In the genomic region with DNA sequence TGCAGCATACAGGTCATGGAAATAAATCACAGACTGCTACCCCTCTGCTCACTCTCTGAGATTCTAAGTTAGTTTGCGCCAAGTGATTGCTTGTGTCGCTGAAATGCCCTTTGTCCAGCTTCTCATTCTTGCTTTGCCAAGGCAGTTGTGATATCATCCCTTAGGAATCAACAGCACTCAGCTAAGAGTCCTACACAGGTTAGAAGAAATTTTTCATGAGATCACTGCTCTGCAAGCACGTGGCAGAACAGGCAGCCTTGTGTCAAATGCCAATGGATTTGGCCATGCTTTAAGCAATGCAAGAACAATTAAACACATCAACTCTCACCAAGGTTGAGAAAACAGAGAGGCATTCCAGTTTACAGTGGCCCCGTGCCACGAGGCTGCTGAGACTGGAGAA, we compare ENCODE assay signal across 18 mouse cellular contexts.
DNase-seq lines count a peak whose midpoint lies in the region; ATAC-seq and TF ChIP-seq lines count a peak whose summit lies in the region.
"Had no signal": no experiment of that assay in that cellular context is flagged by ENCODE, and none has a peak within 500 bp of the region (broad histone marks: within the 10 kb centered on the region; RNA-seq: fewer than 3 reads in every experiment).

No protein-coding gene starts in this region.

- H3K9ac ChIP-seq in kidney, embryonic 14.5 days (ENCODE audit: low read depth, low read length), result no peak overlapping the region
- no peak overlapping the region for H3K9ac ChIP-seq in hindbrain, embryonic 13.5 days
- H3K9ac ChIP-seq: forebrain, embryonic 15.5 days; limb, embryonic 15.5 days; liver, postnatal 0 days had no signal

- H3K27ac ChIP-seq in kidney, adult 2 months (ENCODE audit: insufficient read depth, low read depth, low read length), result no peak overlapping the region
- H3K27ac ChIP-seq in kidney, embryonic 14.5 days (ENCODE audit: low read depth, low read length), result no peak overlapping the region
- H3K27ac ChIP-seq in hindbrain, embryonic 13.5 days, result no peak overlapping the region
- H3K27ac ChIP-seq: forebrain, embryonic 15.5 days; gastrocnemius, adult 2 months; heart, adult 2 months; limb, embryonic 15.5 days had no signal

- no peaks in the 10 kb centered on the region for H3K9me3 ChIP-seq in kidney, embryonic 14.5 days (ENCODE audit: control insufficient read depth, low read length)
- H3K9me3 ChIP-seq in hindbrain, embryonic 13.5 days, result no peaks in the 10 kb centered on the region
- H3K9me3 ChIP-seq: forebrain, embryonic 15.5 days; limb, embryonic 15.5 days had no signal

- no peak for ATAC-seq in kidney, embryonic 14.5 days (ENCODE audit: low FRiP score, low TSS enrichment)
- ATAC-seq in hindbrain, embryonic 13.5 days (ENCODE audit: low FRiP score), result no peak
- ATAC-seq: forebrain, embryonic 15.5 days; liver, postnatal 0 days had no signal

- H3K27me3 ChIP-seq in kidney, adult 2 months (replicated peaks; ENCODE audit: control insufficient read depth, insufficient read depth, low read length), result no peaks in the 10 kb centered on the region
- H3K27me3 ChIP-seq in kidney, embryonic 14.5 days (ENCODE audit: control insufficient read depth, insufficient read depth, low read length), result no peaks in the 10 kb centered on the region
- H3K27me3 ChIP-seq in hindbrain, embryonic 13.5 days, result no peaks in the 10 kb centered on the region
- H3K27me3 ChIP-seq: forebrain, embryonic 15.5 days; limb, embryonic 15.5 days had no signal

- TF ChIP-seq POLR2A in kidney, adult 2 months (IDR thresholded peaks at IDR 0.05; ENCODE audit: low read depth, low read length), result no peak

- no peak for TF ChIP-seq CTCF in kidney, adult 2 months (conservative IDR thresholded peaks at IDR 0.05; ENCODE audit: insufficient read depth, insufficient read length, low read depth, low read length)

- 0 out of 2 replicates have a peak, but pooled peaks cover 4% of the 10 kb centered on the region for H3K4me1 ChIP-seq in kidney, adult 2 months (ENCODE audit: control insufficient read depth, insufficient read depth, low read length)
- no peaks in the 10 kb centered on the region for H3K4me1 ChIP-seq in kidney, embryonic 14.5 days (ENCODE audit: control insufficient read depth, insufficient read depth, low read length)
- no peaks in the 10 kb centered on the region for H3K4me1 ChIP-seq in hindbrain, embryonic 13.5 days (replicated peaks)
- H3K4me1 ChIP-seq: forebrain, embryonic 15.5 days; limb, embryonic 15.5 days had no signal

- 54% methylated on average over 5 of the region's 5 CpGs for WGBS in kidney, adult 2 months
- WGBS in kidney, embryonic 14.5 days, result 73% methylated on average over 5 of the region's 5 CpGs
- WGBS in hindbrain, embryonic 13.5 days, result 89% methylated on average over 5 of the region's 5 CpGs

- no peak overlapping the region for H3K4me3 ChIP-seq in kidney, adult 2 months (ENCODE audit: insufficient read depth, low read depth, low read length)
- H3K4me3 ChIP-seq in kidney, embryonic 14.5 days (ENCODE audit: low read length), result no peak overlapping the region
- H3K4me3 ChIP-seq in hindbrain, embryonic 13.5 days, result no peak overlapping the region
- H3K4me3 ChIP-seq: forebrain, embryonic 15.5 days; gastrocnemius, adult 2 months; heart, adult 2 months; limb, embryonic 15.5 days had no signal

- peak; percentile 25 for DNase-seq in adrenal gland, postnatal 14 days
- DNase-seq in adrenal gland, postnatal 4 days (ENCODE audit: low spot score in 2 of 2), result no peak
- DNase-seq in kidney, adult 2 months, result peak; percentile 12
- peak; percentile 29 for DNase-seq in heart, postnatal 4 days
- DNase-seq in lung, postnatal 36 days, result peak; percentile 9
- DNase-seq in gastrocnemius, adult 18-20 months (ENCODE audit: low spot score), result no peak
- DNase-seq: adrenal gland, adult 2 months; cerebellum, adult 9-10 months; embryo, embryonic 11 days; gastrocnemius, adult 2 months; liver, postnatal 0 days; retina, postnatal 1 day had no signal

- H3K4me2 ChIP-seq in kidney, embryonic 14.5 days (replicated peaks; ENCODE audit: low read depth, low read length), result no peak overlapping the region
- H3K4me2 ChIP-seq in hindbrain, embryonic 13.5 days, result no peak overlapping the region
- H3K4me2 ChIP-seq: forebrain, embryonic 15.5 days; limb, embryonic 15.5 days; midbrain, embryonic 11.5 days had no signal

- no peaks in the 10 kb centered on the region for H3K36me3 ChIP-seq in kidney, adult 2 months (ENCODE audit: control insufficient read depth, insufficient read depth, low read length)
- H3K36me3 ChIP-seq in kidney, embryonic 14.5 days (ENCODE audit: control insufficient read depth, insufficient read depth, low read length), result no peaks in the 10 kb centered on the region
- H3K36me3 ChIP-seq in hindbrain, embryonic 13.5 days, result no peaks in the 10 kb centered on the region
- H3K36me3 ChIP-seq: forebrain, embryonic 15.5 days; limb, embryonic 15.5 days had no signal

Comparison
In these comparisons a context has a peak if more than half of its experiments do, and no peak if none do; other contexts are left out.
1. DNase-seq: peak in adrenal gland, postnatal 14 days (single experiment), kidney, adult 2 months (single experiment), heart, postnatal 4 days (single experiment) and lung, postnatal 36 days (single experiment); none in adrenal gland, postnatal 4 days (0 of 2) and gastrocnemius, adult 18-20 months (single experiment).